Comparison of ENCODE assay signal across 17 mouse cellular contexts in genomic region chr3:136828451-136828850, GRCm38 (mm10).
"Had no signal": no experiment of that assay in that cellular context is flagged by ENCODE, and none has a peak within 500 bp of the region (broad histone marks: within the 10 kb centered on the region; RNA-seq: fewer than 3 reads in every experiment).

No protein-coding gene starts in this region.

- H3K4me2 ChIP-seq: limb, embryonic 15.5 days; liver, embryonic 12.5 days; lung, embryonic 14.5 days; midbrain, embryonic 15.5 days; neural tube, embryonic 13.5 days had no signal

- H3K4me3 ChIP-seq: limb, embryonic 15.5 days; liver, embryonic 12.5 days; midbrain, embryonic 10.5 days; midbrain, embryonic 15.5 days; neural tube, embryonic 13.5 days had no signal

- H3K27me3 ChIP-seq: limb, embryonic 15.5 days; liver, embryonic 12.5 days; midbrain, embryonic 15.5 days; neural tube, embryonic 13.5 days had no signal

- H3K9ac ChIP-seq: limb, embryonic 15.5 days; liver, embryonic 12.5 days; lung, embryonic 14.5 days; midbrain, embryonic 15.5 days; neural tube, embryonic 13.5 days had no signal

- H3K27ac ChIP-seq: kidney, postnatal 0 days; limb, embryonic 15.5 days; liver, embryonic 12.5 days; midbrain, embryonic 10.5 days; midbrain, embryonic 15.5 days; neural tube, embryonic 13.5 days had no signal

- ATAC-seq: intestine, postnatal 0 days; liver, embryonic 12.5 days; midbrain, embryonic 15.5 days had no signal

- H3K36me3 ChIP-seq: limb, embryonic 15.5 days; midbrain, embryonic 15.5 days had no signal

- DNase-seq: kidney, adult 8-10 months; kidney, postnatal 36 days; lung, embryonic 14.5 days; lung, postnatal 10 days; lung, postnatal 4 days; retina, postnatal 1 day; right cerebral cortex, postnatal 4 days; spleen, adult 18-20 months; thymus, adult 18-20 months; thymus, postnatal 14 days had no signal

- H3K9me3 ChIP-seq: limb, embryonic 15.5 days; liver, embryonic 12.5 days; midbrain, embryonic 10.5 days; midbrain, embryonic 15.5 days; neural tube, embryonic 13.5 days had no signal
